Mouse (Mus musculus) liver, adult (tissue): ENCODE data around the gene Madd.

Experiments
- GATA4 ChIP-seq: IDR thresholded peaks from 2 replicates; pipeline ENCODE4 v1.6.1; 2014; ENCODE audit warnings: mild to moderate bottlenecking, low read length; ENCODE audit not compliant: insufficient replicate concordance

Gene Madd

DNA sequence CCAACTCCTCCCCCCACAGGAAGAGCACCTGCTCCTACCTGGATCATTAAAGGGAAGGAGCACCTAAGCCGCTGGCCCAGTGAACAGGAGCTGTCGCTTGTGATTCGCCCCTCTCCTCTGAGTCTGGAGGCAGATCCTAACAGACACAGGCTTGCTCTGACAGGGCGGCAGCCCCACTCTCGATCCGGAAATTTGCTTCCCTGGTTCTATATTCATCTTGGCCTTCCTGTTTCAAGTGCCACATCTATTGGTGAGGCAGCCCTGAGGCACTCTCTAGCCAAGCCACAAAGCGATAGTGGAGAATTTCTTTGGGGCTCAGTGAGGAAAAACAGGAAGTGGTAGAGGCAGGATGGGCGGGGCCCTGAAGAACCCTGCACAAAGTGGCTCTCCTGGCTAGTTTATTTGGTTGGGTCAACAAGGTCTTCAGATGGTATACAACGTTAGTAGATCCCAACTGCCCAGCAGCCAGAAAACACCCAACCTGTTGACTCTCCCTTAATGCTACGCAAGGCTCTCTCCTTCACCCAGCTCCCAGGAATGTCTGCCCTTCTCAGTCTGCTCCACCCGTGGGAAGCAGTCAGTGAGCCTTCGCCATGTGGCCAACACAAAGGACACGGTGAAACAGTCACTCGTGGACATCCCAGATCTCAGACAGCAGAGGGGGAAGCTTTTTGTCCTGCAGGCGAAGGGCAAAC is at the start of gene Madd:
Gene Madd (minus strand): TSS at position 127 of the 695 bp plus-strand sequence.
- TF ChIP-seq GATA4, result no peak

DNA sequence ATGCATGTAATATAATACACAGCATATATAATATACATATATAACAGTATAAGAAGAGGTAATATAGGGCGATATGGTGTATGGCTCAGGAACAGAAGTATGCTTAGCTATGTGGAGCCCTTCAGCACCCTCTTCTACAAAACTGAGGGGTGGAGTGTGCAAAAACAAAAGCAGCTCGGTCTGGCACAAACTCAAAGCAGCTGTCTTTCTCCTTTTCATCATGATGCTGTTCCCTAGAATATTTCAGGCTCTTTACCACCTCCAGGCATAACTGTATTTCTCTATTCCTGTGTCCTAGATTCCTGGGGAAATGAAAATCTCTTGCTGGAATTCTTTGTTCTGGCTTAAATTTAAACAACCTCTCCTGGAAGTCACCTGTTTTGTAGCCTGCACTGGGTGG is 46.1 kb upstream of the Madd start:
- TF ChIP-seq GATA4, result no peak

DNA sequence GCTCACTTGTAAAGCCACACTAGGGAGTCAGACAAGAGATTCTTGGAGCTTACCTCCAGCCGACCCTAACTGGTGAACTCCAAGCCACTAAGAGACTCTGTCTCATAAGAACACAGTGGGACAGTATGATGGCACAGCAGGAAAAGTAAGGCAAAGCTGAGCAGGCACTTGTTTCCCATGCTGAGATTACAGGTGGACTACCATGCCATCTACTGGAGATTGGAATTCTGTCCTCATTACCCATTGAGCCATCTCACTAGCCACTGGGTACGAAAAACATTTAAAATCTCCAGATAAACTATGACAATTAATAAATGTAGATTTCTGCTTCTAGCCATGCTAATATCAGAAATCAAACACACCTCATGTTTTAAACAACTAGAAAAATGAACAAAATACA is 40.0 kb upstream of the Madd start:
- TF ChIP-seq GATA4, result no peak

DNA sequence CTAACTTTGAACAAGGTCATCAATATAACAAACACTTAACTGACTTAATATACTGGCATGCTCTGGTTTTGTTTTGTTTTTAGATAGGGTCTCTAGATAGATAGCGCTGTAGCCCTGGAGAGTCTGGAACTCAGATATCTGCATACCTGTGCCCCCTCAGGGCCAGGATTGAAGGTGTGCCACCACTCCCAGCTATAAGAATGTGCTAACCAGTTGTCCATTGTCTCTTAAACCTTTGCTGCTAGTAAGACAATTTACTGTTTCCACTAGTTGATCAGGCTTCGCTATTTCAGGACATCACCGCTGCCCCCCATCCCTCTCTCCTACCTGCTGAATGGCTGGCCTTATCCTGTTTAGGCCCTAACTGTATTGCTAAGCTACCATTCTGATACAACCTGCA is 36.9 kb upstream of the Madd start:
- no peak for TF ChIP-seq GATA4

DNA sequence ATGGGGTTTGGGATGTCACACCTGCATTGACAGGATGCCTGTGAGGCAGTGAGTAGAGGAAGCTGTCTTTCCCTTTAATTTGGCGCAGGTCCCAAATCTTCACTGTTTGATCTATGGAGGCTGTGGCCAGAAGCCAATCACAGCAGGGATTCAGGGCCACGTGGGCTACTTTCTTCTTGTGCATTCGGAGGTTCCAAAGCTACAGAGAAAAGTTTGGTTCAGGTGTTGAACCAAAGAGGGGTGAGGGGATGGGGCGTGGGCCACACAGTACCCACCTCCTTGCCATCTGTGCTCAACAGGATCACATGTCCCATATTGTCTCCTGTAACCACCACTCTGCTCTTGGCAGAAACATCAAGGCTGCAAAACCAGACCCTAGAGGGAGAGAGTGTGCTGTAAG is 33.4 kb upstream of the Madd start:
- TF ChIP-seq GATA4, result no peak

DNA sequence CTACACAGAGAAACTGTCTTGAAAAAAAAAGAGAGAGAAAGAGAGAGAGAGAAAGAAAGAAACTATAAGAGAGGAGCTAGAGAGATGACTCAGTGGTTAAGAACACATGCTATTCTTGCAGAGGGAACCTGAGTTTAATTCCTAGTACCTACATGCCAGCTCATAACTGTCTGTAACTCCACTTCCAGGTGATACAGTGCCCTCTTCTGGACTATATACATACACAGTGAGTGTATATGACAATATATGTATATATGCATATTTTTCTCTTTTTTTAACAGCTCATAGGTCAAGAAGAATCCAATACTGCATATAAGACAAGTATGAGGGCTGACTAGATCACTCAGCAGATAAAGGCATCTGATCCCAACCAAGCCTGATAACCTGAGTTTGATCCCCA is 29.7 kb upstream of the Madd start:
- no peak for TF ChIP-seq GATA4

DNA sequence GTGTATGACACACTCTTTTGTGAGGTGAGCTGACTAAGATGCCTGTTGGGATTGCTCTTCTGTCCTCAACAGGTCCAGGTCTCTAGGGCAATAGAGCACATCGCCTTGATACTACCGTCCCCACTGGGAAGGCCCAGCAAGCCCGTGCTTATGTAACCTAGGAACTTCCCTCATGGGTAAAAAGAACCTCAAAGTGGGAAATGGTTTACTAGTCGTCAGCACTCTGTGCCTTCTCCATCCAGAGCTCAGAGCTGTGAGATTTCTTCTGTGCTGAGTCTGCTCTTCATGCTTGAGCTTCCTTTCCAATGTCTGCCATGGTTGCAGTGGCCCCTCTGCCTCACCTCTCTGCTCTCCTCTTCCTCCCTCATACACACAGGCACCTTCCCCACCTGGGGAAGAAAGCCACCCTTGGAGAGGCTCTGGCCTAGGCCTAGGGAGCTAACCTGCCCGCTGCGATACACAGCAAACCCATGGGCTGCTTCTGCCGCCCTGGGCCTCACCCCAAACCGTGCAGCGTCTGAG is 22.7 kb upstream of the Madd start:
- TF ChIP-seq GATA4, result no peak

DNA sequence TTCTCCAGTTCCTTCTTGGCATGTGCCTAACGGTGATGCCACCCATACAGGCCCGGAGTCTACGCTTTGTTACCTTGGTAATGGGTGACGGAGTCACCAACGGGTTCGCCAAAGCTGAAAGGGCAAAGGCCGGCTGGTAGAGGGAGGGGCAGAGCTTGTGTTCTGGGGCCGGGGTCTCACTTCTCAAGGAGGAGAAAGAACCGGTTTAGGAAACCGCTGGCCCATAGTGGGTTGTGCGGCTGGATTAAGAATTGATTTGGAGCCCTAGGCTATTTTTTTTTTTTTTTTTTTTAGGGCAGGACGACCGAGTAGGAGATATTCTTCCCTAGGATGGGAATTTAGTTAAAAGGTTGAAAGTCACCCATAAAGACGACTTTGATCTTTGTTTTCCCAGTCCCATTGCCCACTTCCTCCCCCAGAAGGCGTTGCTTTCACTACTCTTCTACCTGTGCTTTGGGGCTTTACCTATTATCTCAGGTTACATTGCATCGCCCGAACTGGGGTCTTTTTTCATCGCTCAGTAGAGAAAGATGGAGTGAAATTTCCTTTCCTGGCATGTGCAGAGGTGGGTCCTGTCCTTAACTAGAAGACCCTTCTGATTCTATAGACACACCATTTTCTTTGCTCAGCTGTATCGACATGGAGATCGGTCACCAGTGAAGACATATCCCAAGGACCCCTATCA is 19.5 kb upstream of the Madd start:
- no peak for TF ChIP-seq GATA4

DNA sequence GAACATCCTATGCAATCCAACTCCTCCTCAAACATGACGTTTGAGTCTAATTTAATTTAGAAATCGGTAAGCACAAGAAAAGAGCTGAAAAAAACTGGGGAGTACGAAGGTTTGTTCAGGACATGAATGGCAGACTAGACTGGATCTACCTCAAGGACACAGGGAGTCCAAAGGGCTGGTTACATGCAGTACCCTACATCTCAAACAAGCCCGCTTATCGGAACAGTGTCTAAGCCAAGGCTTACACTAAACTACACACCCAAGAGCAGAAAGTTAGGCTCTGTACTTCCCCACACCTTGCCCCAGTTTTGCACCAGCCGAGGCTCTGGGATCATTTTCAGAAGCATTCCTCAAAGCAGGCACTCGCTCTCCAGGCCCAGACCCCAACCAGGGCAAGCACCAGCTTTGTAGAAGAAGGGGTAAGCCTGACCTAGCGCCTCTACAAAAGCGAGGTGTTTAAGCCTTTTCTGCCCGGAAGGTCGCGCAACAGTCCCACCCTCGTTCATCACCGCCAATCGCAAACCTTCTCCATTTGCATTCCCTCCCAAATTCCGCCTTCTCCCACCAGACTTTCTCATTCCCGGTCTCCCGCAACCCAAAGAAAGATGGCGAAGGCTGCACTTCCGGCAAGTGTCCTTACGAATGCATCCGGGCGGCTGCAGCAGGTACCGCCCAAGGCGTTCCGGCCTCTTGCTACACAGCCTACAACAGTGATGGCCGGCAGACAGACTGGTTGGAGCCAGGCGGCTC is 18.8 kb upstream of the Madd start, which contains the start of the genes Nr1h3 and Acp2:
Gene Nr1h3 (minus strand): TSS at position 613 of the 750 bp plus-strand sequence.
Gene Acp2 (plus strand): TSS at position 664 of the 750 bp plus-strand sequence.
- TF ChIP-seq GATA4, result no peak

DNA sequence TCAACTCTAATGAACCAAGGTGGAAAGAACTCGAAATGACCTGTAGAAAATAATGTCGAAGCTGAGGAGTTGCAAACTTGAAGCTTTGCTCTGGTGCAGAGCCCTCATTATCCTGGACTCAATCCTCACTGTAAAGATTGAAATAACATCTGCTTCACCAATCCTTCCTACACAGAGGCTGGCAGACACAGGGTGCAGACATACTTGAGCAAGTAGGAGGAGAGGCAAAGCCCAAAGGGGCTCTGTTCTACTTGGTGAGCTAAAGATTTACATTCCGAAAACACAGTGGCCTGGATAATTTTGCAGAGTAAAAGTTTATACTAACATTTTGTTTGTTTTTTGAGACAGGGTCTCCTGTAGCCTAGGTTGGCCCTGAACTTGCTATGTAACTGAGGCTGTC is 15.3 kb upstream of the Madd start:
- TF ChIP-seq GATA4, result no peak

DNA sequence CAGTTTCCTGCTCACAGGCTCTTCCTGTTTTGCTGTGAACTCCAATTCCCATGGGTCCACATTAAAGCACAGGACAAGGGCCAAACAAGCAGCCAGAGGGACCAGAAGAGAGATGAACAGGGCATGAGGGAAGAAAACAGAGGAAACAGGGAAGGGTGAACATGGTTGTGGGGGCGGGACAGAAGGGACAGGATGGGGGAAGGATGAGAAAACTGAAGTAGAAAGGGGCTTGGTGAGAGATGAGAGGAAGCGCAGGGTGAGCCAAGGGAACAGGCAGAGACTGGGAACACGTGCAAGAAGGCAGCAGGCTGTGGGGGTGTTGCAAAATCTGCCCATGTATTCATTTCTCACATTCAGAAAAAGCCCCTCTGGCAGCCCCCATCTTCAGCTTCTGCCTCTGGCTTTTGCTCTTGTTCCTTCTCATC is 13.0 kb upstream of the Madd start:
- no peak for TF ChIP-seq GATA4

DNA sequence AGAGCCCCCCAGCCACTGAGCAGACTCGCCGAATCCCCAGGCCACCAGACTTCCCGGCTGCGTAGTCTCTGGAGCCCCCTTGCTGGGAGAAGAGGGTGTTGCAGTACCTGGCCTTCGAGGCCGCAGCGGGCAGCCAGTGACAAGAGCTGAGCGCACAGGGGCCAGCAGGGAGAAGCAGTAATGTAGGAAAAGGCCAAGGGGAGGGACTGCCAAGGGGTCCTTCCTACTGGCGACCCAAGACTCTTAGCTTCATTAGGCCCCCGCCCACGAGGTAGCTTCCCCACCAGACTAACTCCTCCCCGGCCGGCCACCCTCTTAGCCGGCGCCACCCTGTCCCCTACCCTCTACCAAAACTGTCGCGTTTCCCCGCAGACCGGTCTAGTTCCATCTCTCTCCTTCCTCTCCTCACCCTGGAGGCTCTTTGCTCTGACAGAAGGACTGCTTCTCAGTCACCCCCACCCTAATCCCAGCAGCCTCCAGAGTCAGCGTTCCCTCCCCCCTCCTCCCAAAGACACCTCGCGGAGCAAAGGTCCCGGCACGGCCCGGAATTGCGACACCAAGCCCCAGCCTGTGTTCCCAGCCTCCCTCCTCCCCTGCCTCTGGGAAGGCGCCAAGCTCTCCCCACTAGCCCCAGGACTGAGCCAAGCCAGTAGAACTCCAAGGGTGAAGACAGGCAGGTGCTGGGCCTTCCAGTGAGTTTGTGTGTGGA is 11.1 kb upstream of the Madd start:
- TF ChIP-seq GATA4, result no peak

DNA sequence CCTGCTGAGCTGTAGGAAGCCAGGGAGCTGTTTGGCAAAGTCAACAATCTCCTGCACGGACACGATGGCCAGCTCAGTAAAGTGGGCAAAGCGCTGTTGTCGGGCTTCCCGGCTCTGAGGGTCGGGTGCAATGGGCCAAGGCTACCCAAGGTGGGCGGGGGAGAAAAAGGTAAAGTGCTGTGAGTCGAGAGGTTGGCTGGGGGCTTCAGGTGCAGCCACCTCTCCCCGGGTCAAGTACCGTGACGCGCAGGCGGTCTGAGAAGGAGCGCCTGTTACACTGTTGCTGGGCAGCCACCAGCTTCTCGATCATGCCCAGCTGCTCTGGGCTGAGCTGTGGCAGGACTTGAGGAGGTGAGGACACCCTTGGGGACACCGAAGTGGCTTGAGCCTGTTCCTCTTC is 6.9 kb upstream of the Madd start:
- no peak for TF ChIP-seq GATA4

DNA sequence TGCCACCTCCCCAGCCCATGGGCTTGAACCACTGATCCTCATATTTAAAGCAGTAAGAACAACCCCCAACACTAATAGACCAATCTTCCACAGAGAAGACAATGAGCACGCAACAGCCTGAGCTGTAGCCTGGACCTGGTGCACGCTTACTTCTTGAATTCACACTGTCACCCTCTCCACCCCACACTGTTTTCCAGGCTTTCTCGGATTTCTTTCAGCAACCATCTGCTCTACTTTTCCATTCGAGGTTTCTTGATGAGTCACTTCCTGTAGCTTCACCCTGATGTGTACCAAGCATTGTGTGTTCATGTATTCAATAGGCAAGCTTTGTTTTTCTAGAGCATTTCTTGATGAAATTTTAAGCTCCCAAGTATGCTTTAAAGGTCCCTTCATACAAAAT is 3.8 kb upstream of the Madd start:
- no peak for TF ChIP-seq GATA4

DNA sequence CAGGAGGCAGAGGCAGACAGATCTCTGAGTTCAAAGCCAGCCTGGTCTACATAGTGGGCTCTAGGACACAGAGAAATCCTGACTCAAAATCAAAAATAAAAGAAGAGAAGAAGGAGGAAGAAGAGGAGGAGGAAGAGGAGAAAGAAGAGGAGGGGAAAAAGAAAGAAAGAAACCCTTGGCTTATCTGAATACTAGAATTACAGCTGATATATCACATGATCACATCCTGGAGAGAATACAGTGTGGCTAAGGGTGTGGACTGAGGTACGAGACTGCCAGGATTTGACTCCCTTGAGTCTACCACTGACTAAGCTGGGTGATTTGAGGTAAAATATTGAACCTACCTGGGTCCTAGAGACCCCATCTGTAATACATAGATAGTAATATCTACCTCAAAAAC is 2.6 kb upstream of the Madd start:
- TF ChIP-seq GATA4, result no peak
